Mouse (Mus musculus) E14TG2a.4 (cell line): ENCODE data around the gene Spaca9.

Source experiments
- H3K27me3 ChIP-seq: 2 replicates; pipeline ENCODE4 v1.6.1; 2014; ENCODE audit warnings: low read length, control low read depth; ENCODE audit not compliant: insufficient read depth
- H3K36me3 ChIP-seq: 2 replicates; pipeline ENCODE4 v1.6.1; 2014; ENCODE audit warnings: low read length, control low read depth; ENCODE audit not compliant: insufficient read depth
- H3K4me1 ChIP-seq: replicated peaks from 2 replicates; pipeline ENCODE4 v1.6.1; 2014; ENCODE audit warnings: low read depth, low read length, control low read depth
- H3K4me3 ChIP-seq: replicated peaks from 2 replicates; pipeline ENCODE4 v1.5.1; 2014; ENCODE audit warnings: mild to moderate bottlenecking, low read length
- H3K9me3 ChIP-seq: 2 replicates; pipeline ENCODE4 v1.6.1; 2014; ENCODE audit warnings: low read length, control low read depth
- CTCF ChIP-seq: conservative IDR thresholded peaks from 2 replicates; pipeline ENCODE4 v1.5.1; 2014; ENCODE audit warnings: low read length
- NANOG ChIP-seq: IDR thresholded peaks from 2 replicates; pipeline ENCODE4 v1.6.1; 2014; ENCODE audit warnings: borderline replicate concordance, low read length, mixed read lengths
- POU5F1 ChIP-seq: IDR thresholded peaks from 2 replicates; pipeline ENCODE4 v1.6.1; 2014; ENCODE audit warnings: low read length, borderline replicate concordance

Gene Spaca9

GRCm38 (mm10) chr2:28653351-28653750 is 46.2 kb downstream of the Spaca9 start:
- TF ChIP-seq POU5F1 (no peak), NANOG (no peak), CTCF (no peak)
- Histone ChIP-seq H3K27me3 (no peaks in the 10 kb centered on the region), H3K9me3 (no peaks in the 10 kb centered on the region), H3K4me1 (peaks cover 15% of the 10 kb centered on the region), H3K4me3 (no peak overlapping the region), H3K36me3 (peaks cover 34% of the 10 kb centered on the region)

- H3K36me3 ChIP-seq = peaks cover 19% of the 10 kb centered on the region
- TF ChIP-seq CTCF (no peak), POU5F1 (no peak), NANOG (no peak)
These were observed 49.0 kb downstream of the Spaca9 start for GRCm38 (mm10) chr2:28650526-28650925.

DNA sequence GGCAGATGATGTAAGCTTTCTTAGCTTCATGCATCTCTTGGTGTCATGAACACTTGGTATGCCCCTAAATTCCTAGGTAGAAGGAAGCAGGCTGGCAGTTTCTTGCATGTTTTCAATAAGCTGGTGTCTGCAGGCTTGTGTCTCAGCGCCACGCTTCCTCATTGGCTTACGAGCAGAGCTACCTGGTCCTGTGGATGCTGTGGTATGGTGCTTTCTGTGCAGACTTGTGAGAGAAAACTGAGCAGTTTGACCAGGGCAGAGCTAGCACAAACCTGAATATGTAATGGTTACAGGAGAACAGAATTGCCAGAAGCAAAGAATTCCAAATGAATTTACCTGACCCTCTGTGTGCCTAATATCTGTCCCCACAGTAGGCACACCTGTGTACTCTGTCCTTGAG is 56.4 kb downstream of the Spaca9 start:
- H3K4me1 ChIP-seq = peaks cover 36% of the 10 kb centered on the region
- no peak for TF ChIP-seq NANOG
- TF ChIP-seq CTCF = no peak
- no peak for TF ChIP-seq POU5F1

More at GRCm38 (mm10) chr2:28650526-28650925, 49.0 kb downstream of the Spaca9 start:
- Histone ChIP-seq H3K4me3 (no peak overlapping the region), H3K27me3 (no peaks in the 10 kb centered on the region), H3K9me3 (no peaks in the 10 kb centered on the region), H3K4me1 (peaks cover 3% of the 10 kb centered on the region; the same call in 1 of the 2 replicates)

More for the DNA sequence above, 56.4 kb downstream of the Spaca9 start:
- no peaks in the 10 kb centered on the region for H3K9me3 ChIP-seq
- H3K36me3 ChIP-seq = no peaks in the 10 kb centered on the region
- H3K4me3 ChIP-seq = no peak overlapping the region
- no peaks in the 10 kb centered on the region for H3K27me3 ChIP-seq
